Mouse (Mus musculus) kidney, adult 9 months (tissue): ENCODE measurements around the gene Naa38.
A peak's percentile ranks its signal among the peaks of the same experiment; 100 is the strongest.

Experiments
- DNase-seq: peaks from one replicate; pipeline ENCODE4 v3.0.0; 2022

Gene Naa38

GRCm38 (mm10) chr11:69401210-69401637 is 5.9 kb downstream of the Naa38 start:
- DNase-seq: peak; percentile 96

GRCm38 (mm10) chr11:69401987-69402386 is 6.7 kb downstream of the Naa38 start:
- no peak for DNase-seq

GRCm38 (mm10) chr11:69403691-69404594 is 8.7 kb downstream of the Naa38 start:
- DNase-seq: no peak

GRCm38 (mm10) chr11:69404595-69405396 is 9.5 kb downstream of the Naa38 start:
- DNase-seq: no peak

GRCm38 (mm10) chr11:69405397-69406200 is 10.3 kb downstream of the Naa38 start:
- DNase-seq: no peak

GRCm38 (mm10) chr11:69406282-69406681 is 11.0 kb downstream of the Naa38 start:
- no peak for DNase-seq

DNA sequence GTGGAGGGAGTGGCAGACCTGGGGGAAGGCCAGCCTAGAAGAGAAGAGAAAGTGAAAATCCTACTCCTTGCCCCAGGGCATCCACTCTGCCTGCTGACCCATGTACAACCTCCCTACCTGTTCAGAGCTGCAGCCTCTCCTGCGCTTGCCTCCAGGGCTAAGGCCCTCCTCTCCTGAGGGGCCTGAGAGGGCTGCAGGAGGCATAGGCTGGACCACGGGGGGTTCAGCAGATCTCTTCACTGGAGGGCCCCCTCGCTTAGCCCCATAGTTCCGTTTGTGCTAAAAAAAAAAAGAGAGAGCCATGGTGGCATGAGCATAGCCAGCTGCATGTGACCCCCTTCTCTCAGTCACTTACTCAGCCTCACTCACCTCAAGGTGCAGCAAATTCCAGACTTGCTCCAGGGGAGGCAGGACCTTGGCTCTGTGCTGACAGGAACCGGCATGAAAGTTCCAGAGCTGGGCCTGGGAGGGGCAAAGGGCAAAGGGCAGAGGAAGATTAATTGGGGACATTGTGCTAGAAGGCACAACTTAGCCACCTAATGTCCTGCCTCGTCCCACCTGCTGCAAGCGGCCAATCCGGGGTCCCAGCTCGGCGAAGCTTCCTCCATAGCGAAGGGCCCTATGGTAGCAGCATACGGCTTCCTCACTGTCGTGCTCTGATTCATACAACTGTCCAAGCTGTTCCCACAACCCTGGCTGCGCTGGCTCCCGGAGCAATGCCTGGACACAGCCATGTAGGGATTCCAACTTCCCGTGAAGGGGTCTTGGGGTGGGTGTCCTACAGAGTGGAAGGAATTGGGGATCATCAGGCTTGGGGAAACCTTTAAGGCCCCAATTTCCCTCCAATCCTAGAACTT is 11.8 kb downstream of the Naa38 start:
- peak; percentile 72 for DNase-seq

DNA sequence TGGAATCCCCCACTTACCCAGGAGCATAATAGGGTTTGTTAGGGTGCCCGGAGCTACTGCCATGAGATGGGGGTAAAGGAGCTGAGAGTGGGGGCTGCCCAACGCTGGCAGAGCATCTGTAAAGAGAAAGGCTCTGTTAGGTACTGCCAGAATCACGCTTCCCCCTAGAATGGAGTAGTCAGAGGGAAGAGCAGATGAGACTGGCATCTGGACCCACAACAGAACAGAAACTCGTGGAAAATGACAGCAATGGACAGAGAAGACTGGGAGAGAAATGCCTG is 12.4 kb downstream of the Naa38 start:
- no peak for DNase-seq

- DNase-seq: peak; percentile 96
Observed at GRCm38 (mm10) chr11:69408541-69409377, 13.5 kb downstream of the Naa38 start.

GRCm38 (mm10) chr11:69409378-69410044 is 14.2 kb downstream of the Naa38 start:
- DNase-seq: peak; percentile 95

DNA sequence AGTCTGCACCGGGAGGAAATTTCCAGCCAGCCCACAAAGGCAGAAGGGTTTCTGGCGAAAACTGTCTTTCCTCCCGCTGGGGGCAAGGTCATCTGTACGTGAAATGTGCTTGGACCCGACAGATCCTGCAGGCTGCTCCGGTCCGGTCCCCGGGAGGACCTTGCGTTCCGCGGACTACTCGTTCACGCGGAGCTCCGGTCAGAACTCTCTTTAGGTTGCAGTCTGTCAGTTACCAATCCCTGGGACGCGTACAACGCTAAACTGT is 14.7 kb downstream of the Naa38 start:
- no peak for DNase-seq

- DNase-seq: peak; percentile 78
Observed at GRCm38 (mm10) chr11:69410310-69411072, 15.2 kb downstream of the Naa38 start.

GRCm38 (mm10) chr11:69411073-69411535 is 15.8 kb downstream of the Naa38 start:
- DNase-seq: peak; percentile 98

DNA sequence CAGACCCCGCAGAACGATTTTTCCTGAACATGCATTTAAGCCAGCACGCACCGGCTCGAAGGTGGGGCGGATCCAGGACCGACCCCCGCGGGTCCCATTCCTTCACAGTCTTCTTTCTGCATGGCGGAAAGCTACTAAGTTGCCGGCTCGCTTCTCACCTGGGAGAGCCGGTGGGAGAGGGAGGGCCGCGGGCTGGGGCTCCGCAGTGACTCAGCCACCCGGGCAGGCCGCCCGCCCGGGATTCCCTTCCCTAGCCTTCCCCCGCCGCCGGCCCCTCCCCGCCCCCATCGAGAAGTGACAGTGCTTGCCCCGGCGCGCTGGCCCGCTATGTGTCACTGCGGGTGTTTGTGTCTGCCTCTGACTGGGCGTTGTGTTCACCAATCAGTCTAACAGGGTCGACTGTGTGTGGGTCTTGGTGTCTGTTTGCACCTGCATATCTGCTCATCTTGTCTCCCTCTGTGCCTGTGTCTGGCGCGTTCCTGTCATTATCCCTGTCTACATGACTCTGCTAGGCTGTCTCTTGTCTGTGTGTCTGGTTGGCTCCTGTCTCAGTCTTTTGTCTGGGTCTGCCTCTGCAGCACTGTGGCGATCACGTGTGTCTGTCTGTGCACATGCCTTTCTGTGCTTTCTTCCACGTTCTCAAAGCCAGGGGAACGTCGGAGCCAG is 16.4 kb downstream of the Naa38 start:
- DNase-seq: peak; percentile 59

DNA sequence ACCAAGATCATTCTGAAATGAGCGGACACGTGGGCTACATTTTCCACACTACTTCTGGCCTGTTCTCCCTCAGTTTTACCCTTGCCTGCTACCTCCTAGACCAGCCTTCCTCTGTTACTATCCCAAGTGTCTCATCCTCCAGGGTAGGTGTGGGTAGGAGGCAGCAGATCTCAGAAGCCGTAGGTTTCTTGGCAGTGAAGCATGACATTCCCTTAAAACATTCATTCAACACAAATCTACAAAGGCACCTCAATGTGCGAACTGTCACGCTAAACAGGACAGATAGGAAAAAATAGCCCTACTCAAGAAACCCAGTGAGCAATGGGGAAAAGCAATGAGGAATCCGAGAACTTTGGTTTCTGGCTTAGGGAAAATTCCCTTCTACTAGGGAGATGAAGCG is 17.3 kb downstream of the Naa38 start:
- no peak for DNase-seq

GRCm38 (mm10) chr11:69413221-69414181 is 18.2 kb downstream of the Naa38 start, which contains the start of gene Kdm6b:
TSS of gene Kdm6b (minus strand) at chr11:69413675.
- peak; percentile 86 for DNase-seq

- peak; percentile 33 for DNase-seq
Observed at GRCm38 (mm10) chr11:69414421-69415326, 19.4 kb downstream of the Naa38 start.
